Mouse (Mus musculus): ENCODE measurements at regions not wholly inside any gene's neighbourhood (a gene's known extent, or its start where the extent isn't known, plus 50 kb on each side); places are given as distances from the start of the nearest gene placed in this dataset.

DNA sequence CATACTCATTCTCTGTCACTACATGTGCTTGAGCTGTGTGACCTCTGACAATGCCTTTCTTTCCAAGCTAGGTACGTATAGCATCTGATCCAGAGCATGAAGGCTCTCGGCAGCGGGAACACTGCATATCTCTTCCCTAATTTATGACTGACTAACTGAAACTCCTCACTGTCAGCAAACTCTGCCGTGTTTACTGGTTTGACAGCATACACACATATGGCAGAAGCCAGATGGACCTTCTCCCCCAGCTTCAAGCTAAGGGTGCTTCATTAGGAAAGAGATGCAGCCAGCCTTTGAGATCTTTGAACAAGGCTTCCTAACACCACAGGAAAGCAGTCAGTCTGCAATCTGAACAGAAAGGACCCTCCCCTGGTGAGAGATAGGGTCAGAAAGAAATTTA lies 186.9 kb upstream of the Acvr2a start:
- TF ChIP-seq CTCF (IDR thresholded peaks at IDR 0.05; ENCODE audit: borderline replicate concordance, insufficient read depth, low read depth, low read length) (no peak), POLR2A (IDR thresholded peaks at IDR 0.05; ENCODE audit: borderline replicate concordance, insufficient read depth, low read length) (no peak)
